Mouse (Mus musculus) heart, postnatal 25 days (tissue): ENCODE results near the gene Ptges2. TPM values are rescaled to one million over a fixed set of nuclear protein-coding genes. Genes with fewer than 3 reads are reported as not detected.
A peak's percentile ranks its signal among the peaks of the same experiment; 100 is the strongest.

Experiments used
- DNase-seq: peaks from one replicate; pipeline ENCODE4 v3.0.0; 2022; ENCODE audit warnings: low spot score
- intact Hi-C: fragments of 180-260 bp; cut with DNase I; formaldehyde crosslinking; loops from one replicate; pipeline ENCODE4 v1.15.1; 2025
- total RNA-seq, 2 experiments: library from RNA; stranded (reverse); gene quantifications; 2 replicates each; pipeline ENCODE4 v1.2.3; 2021

The Ptges2 gene
- total RNA-seq, 2 experiments from 2014 or later, result 78.1 to 81.2 TPM

- DNase-seq, result no peak
- intact Hi-C loops, result loop anchor here (5.0 kb wide), 1 partner anchor 33 kb away; the partner anchor contains the start of gene Ptges2
Measured at GRCm38 (mm10) chr2:32364121-32364520, 31.6 kb upstream of the Ptges2 start.

GRCm38 (mm10) chr2:32367315-32367714, 28.4 kb upstream of the Ptges2 start:
- intact Hi-C loops, result no loop called here
- no peak for DNase-seq

- intact Hi-C loops, result no loop called here
Measured at GRCm38 (mm10) chr2:32374191-32374590, 21.5 kb upstream of the Ptges2 start.

GRCm38 (mm10) chr2:32375317-32375940, 20.3 kb upstream of the Ptges2 start:
- DNase-seq, result no peak
- intact Hi-C loops, result no loop called here

More at GRCm38 (mm10) chr2:32374191-32374590, 21.5 kb upstream of the Ptges2 start:
- DNase-seq, result no peak

- no peak for DNase-seq
- intact Hi-C loops, result no loop called here
Measured at GRCm38 (mm10) chr2:32376963-32377362, 18.7 kb upstream of the Ptges2 start.

- DNase-seq, result no peak
- intact Hi-C loops, result loop anchor here (2.0 kb wide), 1 partner anchor 17 kb away; no protein-coding TSS in a partner anchor
Measured at GRCm38 (mm10) chr2:32380001-32380500, 15.6 kb upstream of the Ptges2 start.

- intact Hi-C loops, result loop anchor here (2.0 kb wide), 1 partner anchor 18 kb away; no protein-coding TSS in a partner anchor
- DNase-seq, result no peak
Measured at GRCm38 (mm10) chr2:32381141-32381774, 14.4 kb upstream of the Ptges2 start.

GRCm38 (mm10) chr2:32381775-32382223, 13.9 kb upstream of the Ptges2 start, which contains the start of gene 1110008P14Rik:
TSS of gene 1110008P14Rik (minus strand) at chr2:32381938.
- intact Hi-C loops, result loop anchor here (2.0 kb wide), 1 partner anchor 19 kb away; no protein-coding TSS in a partner anchor
- peak; percentile 88 for DNase-seq

GRCm38 (mm10) chr2:32382689-32383088, 13.0 kb upstream of the Ptges2 start:
- no peak for DNase-seq
- intact Hi-C loops, result no loop called here

- intact Hi-C loops, result no loop called here
- no peak for DNase-seq
Measured at GRCm38 (mm10) chr2:32387706-32388490, 7.8 kb upstream of the Ptges2 start, which contains the start of gene Lcn2. TSS of gene Lcn2 (minus strand) at chr2:32388252.

- no peak for DNase-seq
- intact Hi-C loops, result no loop called here
Measured at GRCm38 (mm10) chr2:32389157-32389556, 6.5 kb upstream of the Ptges2 start.

- DNase-seq, result no peak
- intact Hi-C loops, result no loop called here
Measured at GRCm38 (mm10) chr2:32390871-32391270, 4.8 kb upstream of the Ptges2 start.

- intact Hi-C loops, result no loop called here
Measured at GRCm38 (mm10) chr2:32392063-32392462, 3.6 kb upstream of the Ptges2 start.

GRCm38 (mm10) chr2:32394973-32395372, 723 bp upstream of the Ptges2 start:
- intact Hi-C loops, result loop anchor here (5.0 kb wide), 1 partner anchor 33 kb away; no protein-coding TSS in a partner anchor
- no peak for DNase-seq

More at GRCm38 (mm10) chr2:32392063-32392462, 3.6 kb upstream of the Ptges2 start:
- DNase-seq, result no peak

- intact Hi-C loops, result loop anchor here (5.0 kb wide), 1 partner anchor 34 kb away; no protein-coding TSS in a partner anchor
- peak; percentile 85 for DNase-seq
Measured at GRCm38 (mm10) chr2:32395946-32396621, 388 bp downstream of the Ptges2 start.

GRCm38 (mm10) chr2:32396695-32397094, 999 bp downstream of the Ptges2 start:
- DNase-seq, result no peak
- intact Hi-C loops, result loop anchor here (5.0 kb wide), 1 partner anchor 34 kb away; no protein-coding TSS in a partner anchor

- intact Hi-C loops, result loop anchor here (1.0 to 2.0 kb wide), 2 partner anchors 83 to 162 kb away; no protein-coding TSS in a partner anchor
- peak; percentile 69 for DNase-seq
Measured at GRCm38 (mm10) chr2:32404663-32405062, 9.0 kb downstream of the Ptges2 start.

- DNase-seq, result no peak
- intact Hi-C loops, result no loop called here
Measured at GRCm38 (mm10) chr2:32407144-32407824, 11.6 kb downstream of the Ptges2 start.
